Mouse (Mus musculus) stomach, postnatal 0 days (tissue): Measurements from ENCODE around the gene Aldh3a2. TPM values are rescaled to one million over a fixed set of nuclear protein-coding genes. Genes with fewer than 3 reads are reported as not detected.
A peak's percentile ranks its signal among the peaks of the same experiment; 100 is the strongest.

Source experiments
- ATAC-seq: fragments of 200-750 bp; cut with Nextera tagmentation; 2 replicates; pipeline ENCODE4 v1.8.0; 2017; ENCODE audit not compliant: low FRiP score, low TSS enrichment
- DNase-seq: peaks from one replicate; pipeline ENCODE4 v3.0.0-alpha.2; 2016; ENCODE audit warnings: low spot score
- H3K27ac ChIP-seq: fragments of 300-500 bp; sonication (generic); replicated peaks from 2 replicates; pipeline ENCODE4 v1.5.1; 2014; ENCODE audit warnings: mild to moderate bottlenecking, control low read depth
- H3K27me3 ChIP-seq: fragments of 300-500 bp; sonication (generic); 2 replicates; pipeline ENCODE4 v1.6.1; 2014; ENCODE audit warnings: low read length; ENCODE audit not compliant: control insufficient read depth, insufficient read depth
- H3K36me3 ChIP-seq: fragments of 300-500 bp; sonication (generic); 2 replicates; pipeline ENCODE4 v1.6.1; 2014; ENCODE audit warnings: low read length, mixed read lengths; ENCODE audit not compliant: control insufficient read depth, insufficient read depth
- H3K4me1 ChIP-seq: fragments of 300-500 bp; sonication (generic); replicated peaks from 2 replicates; pipeline ENCODE4 v1.6.1; 2014; ENCODE audit warnings: antibody characterized with exemption; ENCODE audit not compliant: control insufficient read depth, insufficient read depth
- H3K4me2 ChIP-seq: fragments of 300-500 bp; sonication (generic); replicated peaks from 2 replicates; pipeline ENCODE4 v1.6.1; 2014; ENCODE audit warnings: low read depth, mild to moderate bottlenecking, control low read depth, moderate library complexity
- H3K4me3 ChIP-seq: fragments of 300-500 bp; sonication (generic); 2 replicates; pipeline ENCODE4 v1.5.1; 2014; ENCODE audit warnings: low read depth, low read length, control low read depth
- H3K9ac ChIP-seq: fragments of 300-500 bp; sonication (generic); 2 replicates; pipeline ENCODE4 v1.6.1; 2014; ENCODE audit warnings: mild to moderate bottlenecking, low read length, control low read depth, mixed read lengths
- H3K9me3 ChIP-seq: fragments of 300-500 bp; sonication (generic); 2 replicates; pipeline ENCODE4 v1.6.1; 2016; ENCODE audit warnings: low read length; ENCODE audit not compliant: control insufficient read depth
- CTCF ChIP-seq: IDR thresholded peaks from 2 replicates; pipeline ENCODE4 v1.5.1; 2016; ENCODE audit warnings: antibody characterized with exemption, low read depth, mild to moderate bottlenecking, moderate library complexity
- EP300 ChIP-seq: optimal IDR thresholded peaks from 2 replicates; pipeline ENCODE3; 2016; ENCODE audit warnings: antibody characterized with exemption
- WGBS: fragments of 180-500 bp; shearing (Covaris S2); extraction: QIAGEN DNeasy Blood & Tissue Kit; methylation state at CpG from one replicate; pipeline ENCODE4 v1.1.7; 2014; 5-methylcytosine and 5-hydroxymethylcytosine counted together
- polyA plus RNA-seq: library from polyadenylated mRNA; unstranded; fragments of >200 nt; fragmentation: Nextera tagmentation; extraction: Ambion mirVana; gene quantifications from 2 replicates; pipeline ENCODE4 v1.2.1, GENCODE M21; 2015

Aldh3a2 gene
- polyA plus RNA-seq, 1 experiment from 2014 or later = 68.0 TPM

- no peak overlapping the region for H3K9ac ChIP-seq
- 16% methylated on average over 14 of the region's 16 CpGs for WGBS
- no peak overlapping the region for H3K4me3 ChIP-seq
Observed at GRCm38 (mm10) chr11:61300716-61301392, 33.6 kb upstream of the Aldh3a2 start.

GRCm38 (mm10) chr11:61300205-61300604 lies 32.9 kb upstream of the Aldh3a2 start:
- DNase-seq (no peak), ATAC-seq (no peak)
- H3K4me2 ChIP-seq = peak overlapping the region; percentile 39; the same call in 1 of the 2 replicates
- H3K4me1 ChIP-seq = peaks cover 4% of the 10 kb centered on the region; the same call in 1 of the 2 replicates
- H3K27ac ChIP-seq = no peak overlapping the region
- TF ChIP-seq CTCF (no peak), EP300 (no peak)
- H3K9me3 ChIP-seq = no peaks in the 10 kb centered on the region
- 55% methylated on average over 3 of the region's 3 CpGs for WGBS
- no peak overlapping the region for H3K9ac ChIP-seq
- no peaks in the 10 kb centered on the region for H3K36me3 ChIP-seq
- H3K27me3 ChIP-seq = no peaks in the 10 kb centered on the region
- no peak overlapping the region for H3K4me3 ChIP-seq

More at GRCm38 (mm10) chr11:61300716-61301392, 33.6 kb upstream of the Aldh3a2 start:
- DNase-seq (peak; percentile 50), ATAC-seq (peak; percentile 48; the same call in 1 of the 2 replicates)
- no peak overlapping the region for H3K27ac ChIP-seq
- no peaks in the 10 kb centered on the region for H3K27me3 ChIP-seq
- TF ChIP-seq CTCF (no peak), EP300 (no peak)
- H3K4me2 ChIP-seq = peak overlapping the region; percentile 39
- peaks cover 4% of the 10 kb centered on the region; the same call in 1 of the 2 replicates for H3K4me1 ChIP-seq
- H3K36me3 ChIP-seq = no peaks in the 10 kb centered on the region
- H3K9me3 ChIP-seq = no peaks in the 10 kb centered on the region

- 29% methylated on average over 2 of the region's 2 CpGs for WGBS
- peak; percentile 52 for DNase-seq
- Histone ChIP-seq H3K9ac (no peak overlapping the region), H3K9me3 (no peaks in the 10 kb centered on the region), H3K4me2 (no peak overlapping the region), H3K4me1 (peaks cover 4% of the 10 kb centered on the region; the same call in 1 of the 2 replicates), H3K36me3 (no peaks in the 10 kb centered on the region), H3K4me3 (no peak overlapping the region), H3K27ac (no peak overlapping the region), H3K27me3 (no peaks in the 10 kb centered on the region)
- TF ChIP-seq CTCF (no peak), EP300 (no peak)
- peak; percentile 82 for ATAC-seq
Observed at GRCm38 (mm10) chr11:61297901-61298300, 30.6 kb upstream of the Aldh3a2 start.

- Histone ChIP-seq H3K27me3 (no peaks in the 10 kb centered on the region), H3K36me3 (no peaks in the 10 kb centered on the region), H3K9ac (no peak overlapping the region), H3K4me1 (peaks cover 4% of the 10 kb centered on the region; the same call in 1 of the 2 replicates), H3K4me3 (no peak overlapping the region), H3K4me2 (no peak overlapping the region), H3K27ac (0 out of 2 replicates have a peak overlapping the region, but pooled peaks have one; percentile 24), H3K9me3 (no peaks in the 10 kb centered on the region)
- ATAC-seq = no peak
- no peak for TF ChIP-seq EP300
- no peak for TF ChIP-seq CTCF
- 87% methylated on average over 2 of the region's 2 CpGs for WGBS
- no peak for DNase-seq
Observed at GRCm38 (mm10) chr11:61297326-61297725, 30.1 kb upstream of the Aldh3a2 start.

- Histone ChIP-seq H3K9ac (no peak overlapping the region), H3K27me3 (no peaks in the 10 kb centered on the region), H3K9me3 (no peaks in the 10 kb centered on the region), H3K27ac (no peak overlapping the region), H3K4me1 (peaks cover 4% of the 10 kb centered on the region; the same call in 1 of the 2 replicates), H3K4me3 (no peak overlapping the region), H3K4me2 (no peak overlapping the region), H3K36me3 (no peaks in the 10 kb centered on the region)
- no peak for TF ChIP-seq CTCF
- TF ChIP-seq EP300 = no peak
- ATAC-seq = no peak
- WGBS = 69% methylated on average over 1 of the region's 1 CpGs
- no peak for DNase-seq
Observed at GRCm38 (mm10) chr11:61296556-61296955, 29.3 kb upstream of the Aldh3a2 start.

GRCm38 (mm10) chr11:61295556-61295955 lies 28.3 kb upstream of the Aldh3a2 start:
- 89% methylated on average over 2 of the region's 2 CpGs for WGBS
- Histone ChIP-seq H3K27me3 (no peaks in the 10 kb centered on the region), H3K4me2 (no peak overlapping the region), H3K36me3 (no peaks in the 10 kb centered on the region), H3K4me1 (peaks cover 4% of the 10 kb centered on the region; the same call in 1 of the 2 replicates), H3K9me3 (no peaks in the 10 kb centered on the region), H3K27ac (no peak overlapping the region), H3K4me3 (no peak overlapping the region), H3K9ac (no peak overlapping the region)
- ATAC-seq = no peak
- TF ChIP-seq EP300 (no peak), CTCF (no peak)
- no peak for DNase-seq
